Mouse (Mus musculus): ENCODE results near the gene Mark2. TPM values are rescaled to one million over a fixed set of nuclear protein-coding genes. Genes with fewer than 3 reads are reported as not detected.

Mark2 gene
- polyA plus RNA-seq, 1 experiment: 102 TPM

- Histone ChIP-seq H3K4me3 (ENCODE audit: insufficient read depth, low read length) (no peak overlapping the region), H3K27ac (ENCODE audit: insufficient read depth, low read length) (no peak overlapping the region), H3K4me1 (ENCODE audit: control insufficient read depth, insufficient read depth, low read length) (peaks cover 2% of the 10 kb centered on the region; the same call in 1 of the 2 replicates)
- TF ChIP-seq CTCF (IDR thresholded peaks at IDR 0.05; ENCODE audit: extremely low read depth, insufficient read depth, low read length) (no peak), POLR2A (IDR thresholded peaks at IDR 0.05; ENCODE audit: extremely low read depth, insufficient read depth, low read length) (no peak)
These were observed 104.9 kb downstream of the Mark2 start for GRCm38 (mm10) chr19:7236742-7237141.

GRCm38 (mm10) chr19:7236011-7236410 lies 105.6 kb downstream of the Mark2 start:
- H3K4me1 ChIP-seq (ENCODE audit: control insufficient read depth, insufficient read depth, low read length): peaks cover 2% of the 10 kb centered on the region; the same call in 1 of the 2 replicates
- no peak overlapping the region for H3K4me3 ChIP-seq (ENCODE audit: insufficient read depth, low read length)
- H3K27ac ChIP-seq (ENCODE audit: insufficient read depth, low read length): no peak overlapping the region
- no peak for TF ChIP-seq CTCF (IDR thresholded peaks at IDR 0.05; ENCODE audit: extremely low read depth, insufficient read depth, low read length)
- TF ChIP-seq POLR2A (IDR thresholded peaks at IDR 0.05; ENCODE audit: extremely low read depth, insufficient read depth, low read length): no peak

- H3K27ac ChIP-seq (ENCODE audit: insufficient read depth, low read length): no peak overlapping the region
- no peak overlapping the region for H3K4me3 ChIP-seq (ENCODE audit: insufficient read depth, low read length)
- peaks cover 2% of the 10 kb centered on the region; the same call in 1 of the 2 replicates for H3K4me1 ChIP-seq (ENCODE audit: control insufficient read depth, insufficient read depth, low read length)
- no peak for TF ChIP-seq POLR2A (IDR thresholded peaks at IDR 0.05; ENCODE audit: extremely low read depth, insufficient read depth, low read length)
- TF ChIP-seq CTCF (IDR thresholded peaks at IDR 0.05; ENCODE audit: extremely low read depth, insufficient read depth, low read length): no peak
These were observed 106.2 kb downstream of the Mark2 start for GRCm38 (mm10) chr19:7235461-7235860.

GRCm38 (mm10) chr19:7234537-7235221 lies 107.0 kb downstream of the Mark2 start:
- Histone ChIP-seq H3K4me1 (ENCODE audit: control insufficient read depth, insufficient read depth, low read length) (peaks cover under 1% of the 10 kb centered on the region; the same call in 1 of the 2 replicates), H3K27ac (ENCODE audit: insufficient read depth, low read length) (no peak overlapping the region), H3K4me3 (ENCODE audit: insufficient read depth, low read length) (no peak overlapping the region)
- TF ChIP-seq CTCF (IDR thresholded peaks at IDR 0.05; ENCODE audit: extremely low read depth, insufficient read depth, low read length) (peak; percentile 91), POLR2A (IDR thresholded peaks at IDR 0.05; ENCODE audit: extremely low read depth, insufficient read depth, low read length) (no peak)

GRCm38 (mm10) chr19:7226511-7226914 lies 115.1 kb downstream of the Mark2 start:
- TF ChIP-seq POLR2A (IDR thresholded peaks at IDR 0.05; ENCODE audit: extremely low read depth, insufficient read depth, low read length) (no peak), CTCF (IDR thresholded peaks at IDR 0.05; ENCODE audit: extremely low read depth, insufficient read depth, low read length) (no peak)
- Histone ChIP-seq H3K4me3 (ENCODE audit: insufficient read depth, low read length) (no peak overlapping the region), H3K4me1 (ENCODE audit: control insufficient read depth, insufficient read depth, low read length) (no peaks in the 10 kb centered on the region), H3K27ac (ENCODE audit: insufficient read depth, low read length) (no peak overlapping the region)

Other genes starting within 250 kb of the Mark2 start
- gene Flrt1, start 236.1 kb downstream of the Mark2 start, polyA plus RNA-seq (2012; rRNA removed): 8.2 and 9.2 TPM in 2 replicates
- gene Otub1, start 135.5 kb downstream of the Mark2 start, polyA plus RNA-seq (2012; rRNA removed): 265 TPM in 2 replicates
- 1,448 and 1,495 TPM in 2 replicates for gene Cox8a, start 124.2 kb downstream of the Mark2 start, polyA plus RNA-seq (2012; rRNA removed)
- gene Naa40, start 100.7 kb downstream of the Mark2 start, polyA plus RNA-seq (2012; rRNA removed): 62.4 and 64.7 TPM in 2 replicates
- 18.9 and 21.8 TPM in 2 replicates for gene Rcor2, start 74.5 kb downstream of the Mark2 start, polyA plus RNA-seq (2012; rRNA removed)
- 22.6 and 22.8 TPM in 2 replicates for gene Spindoc, start 41.1 kb upstream of the Mark2 start, polyA plus RNA-seq (2012; rRNA removed)
- gene 2700081O15Rik, start 75.8 kb upstream of the Mark2 start, polyA plus RNA-seq (2012; rRNA removed): 26.7 and 32.9 TPM in 2 replicates
- gene Rtn3, start 141.4 kb upstream of the Mark2 start, polyA plus RNA-seq (2012; rRNA removed): 810 and 857 TPM in 2 replicates
- gene Atl3, start 152.2 kb upstream of the Mark2 start, polyA plus RNA-seq (2012; rRNA removed): 17.2 and 19.4 TPM in 2 replicates
- 37.3 and 45.4 TPM in 2 replicates for gene Pla2g16, start 215.6 kb upstream of the Mark2 start, polyA plus RNA-seq (2012; rRNA removed)

Measured in cortical plate, adult 2 months (tissue).